Mouse (Mus musculus) ES-E14 (cell line): ENCODE results near the gene Tstd1. TPM values are rescaled to one million over a fixed set of nuclear protein-coding genes. Genes with fewer than 3 reads are reported as not detected.

Experiments
- DNase-seq: peaks from one replicate; pipeline ENCODE4 v3.0.0-alpha.2; 2013; ENCODE audit warnings: low read depth, low spot score
- H3K27ac ChIP-seq: 2 replicates; pipeline ENCODE4 v1.5.1; 2012; ENCODE audit warnings: low read depth, mild to moderate bottlenecking, low read length, moderate library complexity, mixed read lengths; ENCODE audit not compliant: poor library complexity, insufficient read depth, severe bottlenecking
- H3K36me3 ChIP-seq: 2 replicates; pipeline ENCODE4 v1.6.1; 2012; ENCODE audit warnings: mild to moderate bottlenecking, low read length, moderate library complexity, mixed read lengths; ENCODE audit not compliant: control insufficient read depth, poor library complexity, insufficient read depth, severe bottlenecking
- H3K4me1 ChIP-seq, 2 experiments: fragments of 150-350 bp in 1 of 2; sonication (generic) in 1 of 2; 2 replicates each; pipeline ENCODE4 v1.6.1; 2012; ENCODE audit warnings: low read length in 2 of 2, mild to moderate bottlenecking in 1 of 2, mixed read lengths in 1 of 2; ENCODE audit not compliant: control insufficient read depth in 2 of 2, insufficient read depth in 2 of 2, poor library complexity in 1 of 2
- H3K4me3 ChIP-seq, 2 experiments: fragments of 150-350 bp in 1 of 2; sonication (generic) in 1 of 2; 2 replicates each; pipeline ENCODE4 v1.5.1; 2012; ENCODE audit warnings: low read length in 2 of 2, low read depth in 1 of 2, mild to moderate bottlenecking in 1 of 2, mixed read lengths in 1 of 2; ENCODE audit not compliant: insufficient read depth in 1 of 2, poor library complexity in 1 of 2, severe bottlenecking in 1 of 2
- H3K9ac ChIP-seq: 2 replicates; pipeline ENCODE4 v1.6.1; 2012; ENCODE audit warnings: low read depth, mild to moderate bottlenecking, low read length, mixed read lengths; ENCODE audit not compliant: poor library complexity, insufficient read depth, severe bottlenecking
- H3K9me3 ChIP-seq: fragments of 150-350 bp; sonication (generic); 2 replicates; pipeline ENCODE4 v1.6.1; 2012; ENCODE audit warnings: low read depth, mild to moderate bottlenecking, low read length; ENCODE audit not compliant: control insufficient read depth, insufficient read depth
- CHD2 ChIP-seq: IDR thresholded peaks from 2 replicates; pipeline ENCODE4 v1.6.1; 2014; ENCODE audit warnings: mild to moderate bottlenecking, low read depth, low read length, inconsistent platforms
- HCFC1 ChIP-seq: IDR thresholded peaks from 2 replicates; pipeline ENCODE4 v1.6.1; 2012; ENCODE audit warnings: low read length, inconsistent platforms, borderline replicate concordance; ENCODE audit not compliant: insufficient read depth
- MAFK ChIP-seq: IDR thresholded peaks from 2 replicates; pipeline ENCODE4 v1.6.1; 2014; ENCODE audit warnings: mild to moderate bottlenecking, low read depth, low read length, inconsistent platforms; ENCODE audit not compliant: insufficient read depth
- ZC3H11A ChIP-seq: IDR thresholded peaks from 2 replicates; pipeline ENCODE4 v1.6.1; 2012; ENCODE audit warnings: low read depth, mild to moderate bottlenecking, inconsistent platforms, low read length, borderline replicate concordance
- ZNF384 ChIP-seq: IDR thresholded peaks from 2 replicates; pipeline ENCODE4 v1.6.1; 2012; ENCODE audit warnings: low read depth, low read length, inconsistent platforms
- in situ Hi-C, 2 experiments: fragments of 600-800 bp; cut with MboI; formaldehyde crosslinking; loops; one replicate each; pipeline ENCODE4 v1.15.1; 2025; ENCODE audit warnings: low sequenced_read_pairs in 2 of 2, inconsistent platforms in 1 of 2; ENCODE audit not compliant: unreplicated experiment in 2 of 2
- total RNA-seq: library from RNA; depleted of rRNA; stranded (reverse); fragments of 300-350 nt; gene quantifications from 2 replicates; pipeline ENCODE4 v1.2.3, GENCODE M21; 2012

The Tstd1 gene
- total RNA-seq, 1 experiment: 6.2 TPM

GRCm38 (mm10) chr1:171419291-171419882, 715 bp downstream of the Tstd1 start:
- H3K27ac ChIP-seq: peak overlapping the region; percentile 48
- in situ Hi-C loops: no loop called here
- peaks cover 8 to 26% of the 10 kb centered on the region in 2 experiments for H3K4me1 ChIP-seq
- H3K9me3 ChIP-seq: no peaks in the 10 kb centered on the region
- peaks cover 29% of the 10 kb centered on the region for H3K36me3 ChIP-seq
- no peak for DNase-seq
- no peak overlapping the region; a peak in 1 of 4 replicates for H3K4me3 ChIP-seq
- H3K9ac ChIP-seq: peak overlapping the region; percentile 11; the same call in 1 of the 2 replicates
- TF ChIP-seq ZNF384: no peak

- DNase-seq: no peak
- H3K27ac ChIP-seq: peak overlapping the region; percentile 17; the same call in 1 of the 2 replicates
- TF ChIP-seq ZNF384: no peak
- TF ChIP-seq ZC3H11A: no peak
- no peak for TF ChIP-seq HCFC1
- no peak for TF ChIP-seq CHD2
- TF ChIP-seq MAFK: no peak
- 0 out of 4 replicates have a peak overlapping the region, but pooled peaks of 1 of the 2 experiments have one; percentile 5 for H3K4me3 ChIP-seq
- H3K9me3 ChIP-seq: no peaks in the 10 kb centered on the region
- peaks cover 6 to 26% of the 10 kb centered on the region in 2 experiments; a peak in 3 of 4 replicates for H3K4me1 ChIP-seq
- peaks cover 29% of the 10 kb centered on the region for H3K36me3 ChIP-seq
- no peak overlapping the region for H3K9ac ChIP-seq
- in situ Hi-C loops: loop anchor here (5.0 kb wide), 1 partner anchor 278 kb away; no protein-coding TSS in a partner anchor
Measured at GRCm38 (mm10) chr1:171419905-171420304, 1.2 kb downstream of the Tstd1 start.

- H3K9me3 ChIP-seq: no peaks in the 10 kb centered on the region
- H3K9ac ChIP-seq: no peak overlapping the region
- in situ Hi-C loops: loop anchor here (5.0 kb wide), 1 partner anchor 280 kb away; no protein-coding TSS in a partner anchor
- no peak overlapping the region for H3K4me3 ChIP-seq
- H3K36me3 ChIP-seq: peaks cover 9% of the 10 kb centered on the region
- no peak for DNase-seq
- TF ChIP-seq HCFC1: no peak
- TF ChIP-seq CHD2: no peak
- TF ChIP-seq ZNF384: no peak
- TF ChIP-seq ZC3H11A: no peak
- no peak for TF ChIP-seq MAFK
- H3K4me1 ChIP-seq: peaks cover 6 to 15% of the 10 kb centered on the region in 2 experiments; a peak in 3 of 4 replicates
- no peak overlapping the region for H3K27ac ChIP-seq
Measured at GRCm38 (mm10) chr1:171422504-171423095, 3.9 kb downstream of the Tstd1 start.

- Histone ChIP-seq H3K9ac (no peak overlapping the region), H3K27ac (no peak overlapping the region), H3K4me1 (peaks cover 3 to 5% of the 10 kb centered on the region in 2 experiments; a peak in 2 of 4 replicates), H3K9me3 (no peaks in the 10 kb centered on the region), H3K36me3 (no peaks in the 10 kb centered on the region), H3K4me3 (no peak overlapping the region)
- in situ Hi-C loops: loop anchor here (5.0 kb wide), 1 partner anchor 282 kb away; no protein-coding TSS in a partner anchor
- TF ChIP-seq ZNF384: no peak
- no peak for TF ChIP-seq HCFC1
- no peak for TF ChIP-seq CHD2
- TF ChIP-seq MAFK: no peak
- no peak for TF ChIP-seq ZC3H11A
- DNase-seq: no peak
Measured at GRCm38 (mm10) chr1:171424638-171425037, 6.0 kb downstream of the Tstd1 start.
